Mouse (Mus musculus) midbrain, embryonic 11.5 days (tissue): ENCODE data around the gene Ppp1r13l. TPM values are rescaled to one million over a fixed set of nuclear protein-coding genes. Genes with fewer than 3 reads are reported as not detected.

Experiments
- ATAC-seq: fragments of 200-750 bp; cut with Nextera tagmentation; 2 replicates; pipeline ENCODE4 v1.8.0; 2017; ENCODE audit warnings: moderate TSS enrichment, moderate library complexity; ENCODE audit not compliant: low FRiP score
- DNase-seq: peaks from one replicate; pipeline ENCODE4 v3.0.0; 2015; ENCODE audit warnings: low spot score; ENCODE audit errors: missing footprints
- H3K27ac ChIP-seq: fragments of 300-500 bp; sonication (generic); 2 replicates; pipeline ENCODE4 v1.5.1; 2014; ENCODE audit warnings: low read depth, low read length
- H3K27me3 ChIP-seq: fragments of 300-500 bp; sonication (generic); 2 replicates; pipeline ENCODE4 v1.6.1; 2014; ENCODE audit warnings: mild to moderate bottlenecking, low read length, moderate library complexity, mixed read lengths; ENCODE audit not compliant: control insufficient read depth, insufficient read depth
- H3K36me3 ChIP-seq: fragments of 300-500 bp; sonication (generic); 2 replicates; pipeline ENCODE4 v1.6.1; 2014; ENCODE audit warnings: mild to moderate bottlenecking, low read length, moderate library complexity, mixed read lengths; ENCODE audit not compliant: control insufficient read depth, insufficient read depth
- H3K4me1 ChIP-seq: fragments of 300-500 bp; sonication (generic); 2 replicates; pipeline ENCODE4 v1.6.1; 2014; ENCODE audit warnings: low read length; ENCODE audit not compliant: control insufficient read depth, insufficient read depth
- H3K4me2 ChIP-seq: fragments of 300-500 bp; sonication (generic); 2 replicates; pipeline ENCODE4 v1.6.1; 2014; ENCODE audit warnings: mild to moderate bottlenecking, moderate library complexity
- H3K4me3 ChIP-seq: fragments of 300-500 bp; sonication (generic); 2 replicates; pipeline ENCODE4 v1.5.1; 2014; ENCODE audit warnings: low read depth, low read length
- H3K9ac ChIP-seq: fragments of 300-500 bp; sonication (generic); 2 replicates; pipeline ENCODE4 v1.6.1; 2014; ENCODE audit warnings: low read length
- H3K9me3 ChIP-seq: fragments of 300-500 bp; sonication (generic); 2 replicates; pipeline ENCODE4 v1.6.1; 2016; ENCODE audit warnings: low read length; ENCODE audit not compliant: control insufficient read depth
- WGBS: fragments of 180-500 bp; shearing (Covaris S2); extraction: QIAGEN DNeasy Blood & Tissue Kit; methylation state at CpG from one replicate; pipeline ENCODE4 v1.1.7; 2014; 5-methylcytosine and 5-hydroxymethylcytosine counted together
- polyA plus RNA-seq: library from polyadenylated mRNA; unstranded; fragments of >200 nt; fragmentation: Nextera tagmentation; extraction: Ambion mirVana; gene quantifications from 2 replicates; pipeline ENCODE4 v1.2.1, GENCODE M21; 2014

The Ppp1r13l gene
- polyA plus RNA-seq, 1 experiment from 2014 or later = 3.0 TPM

DNA sequence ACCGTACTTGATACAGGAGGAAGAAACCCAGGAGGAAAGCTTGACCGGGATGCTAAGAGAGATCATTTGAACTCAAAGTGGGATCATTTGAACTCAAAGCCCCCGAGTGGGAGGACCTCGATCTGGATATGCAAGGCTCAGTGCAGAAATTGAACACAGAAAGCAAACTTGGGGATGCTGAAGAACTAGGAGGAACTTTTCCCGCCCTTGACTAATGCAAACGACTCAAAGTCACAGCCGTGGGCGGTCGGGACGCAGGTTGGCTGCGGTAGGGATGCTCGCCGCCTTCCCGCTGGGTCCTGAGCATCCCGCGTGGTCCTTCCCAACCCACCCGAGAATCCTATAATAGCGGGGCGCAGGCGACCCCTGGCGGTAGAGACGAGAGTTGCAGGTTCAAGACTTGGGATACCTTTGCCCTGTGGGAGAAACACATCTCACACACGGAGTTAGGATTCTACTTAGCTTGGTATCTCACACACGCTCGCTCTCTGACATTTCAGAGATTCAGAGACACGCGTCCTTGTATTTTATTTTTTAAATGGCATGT is 17.0 kb upstream of the Ppp1r13l start:
- H3K36me3 ChIP-seq = no peaks in the 10 kb centered on the region
- peak overlapping the region; percentile 90 for H3K4me2 ChIP-seq
- peaks cover 4% of the 10 kb centered on the region; the same call in 1 of the 2 replicates for H3K27me3 ChIP-seq
- ATAC-seq (no peak), DNase-seq (peak; percentile 99)
- H3K9me3 ChIP-seq = no peaks in the 10 kb centered on the region
- peaks cover 17% of the 10 kb centered on the region for H3K4me1 ChIP-seq
- WGBS = under 1% methylated on average over 27 of the region's 27 CpGs
- H3K27ac ChIP-seq = no peak overlapping the region
- peak overlapping the region; percentile 48 for H3K4me3 ChIP-seq
- peak overlapping the region; percentile 61; the same call in 1 of the 2 replicates for H3K9ac ChIP-seq

DNA sequence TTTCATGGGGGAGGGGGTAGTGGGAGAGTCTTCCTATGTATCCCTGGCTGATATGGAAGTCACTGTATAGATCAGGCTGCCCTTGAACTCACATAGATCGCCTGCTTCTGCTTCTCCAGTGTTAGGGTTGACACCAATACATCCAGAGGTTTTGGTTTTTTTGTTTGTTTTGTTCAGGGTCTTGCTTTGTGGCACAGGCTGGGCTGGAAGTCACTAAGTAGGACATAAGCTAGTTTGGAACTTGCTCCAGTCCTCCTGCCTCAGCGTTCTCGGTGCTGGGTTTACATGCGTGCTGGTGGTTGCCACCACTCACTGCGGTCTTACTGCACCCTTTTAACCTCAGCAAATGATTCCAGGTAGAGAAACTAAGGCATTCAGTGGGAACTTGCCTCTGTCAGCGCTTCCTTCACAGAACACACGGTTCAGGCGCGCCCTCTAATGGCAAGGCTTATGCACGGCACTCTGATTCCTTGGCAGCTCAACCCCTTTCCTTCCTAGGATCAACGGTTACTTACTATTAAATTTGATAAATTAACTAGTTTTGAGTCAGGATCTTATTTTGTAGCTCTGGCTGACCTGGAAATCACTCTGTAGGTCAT is 16.2 kb upstream of the Ppp1r13l start:
- DNase-seq (peak; percentile 98), ATAC-seq (no peak)
- H3K36me3 ChIP-seq = no peaks in the 10 kb centered on the region
- 0 out of 2 replicates have a peak overlapping the region, but pooled peaks have one; percentile 90 for H3K4me2 ChIP-seq
- WGBS = 2% methylated on average over 11 of the region's 11 CpGs
- H3K9me3 ChIP-seq = no peaks in the 10 kb centered on the region
- H3K27me3 ChIP-seq = peaks cover 4% of the 10 kb centered on the region; the same call in 1 of the 2 replicates
- H3K4me1 ChIP-seq = peaks cover 17% of the 10 kb centered on the region
- no peak overlapping the region for H3K9ac ChIP-seq
- H3K4me3 ChIP-seq = no peak overlapping the region; the same call in 1 of the 2 replicates
- H3K27ac ChIP-seq = no peak overlapping the region

- ATAC-seq (peak; percentile 6), DNase-seq (no peak)
- Histone ChIP-seq H3K36me3 (peaks cover 3% of the 10 kb centered on the region), H3K9me3 (no peaks in the 10 kb centered on the region), H3K4me1 (peaks cover 17% of the 10 kb centered on the region), H3K27ac (no peak within 1 kb of the TSS), H3K4me2 (peak within 1 kb of the TSS; percentile 62), H3K27me3 (peaks cover 4% of the 10 kb centered on the region; the same call in 1 of the 2 replicates), H3K9ac (peak within 1 kb of the TSS; percentile 76), H3K4me3 (peak within 1 kb of the TSS; percentile 66)
- WGBS = 29% methylated on average over 12 of the region's 12 CpGs
These were observed 15.2 kb upstream of the Ppp1r13l start, which contains the start of gene Ercc1 for GRCm38 (mm10) chr7:19344237-19344847. TSS of gene Ercc1 (plus strand) at chr7:19344778.

- whole genome bisulfite sequencing = 0% methylated on average over 31 of the region's 31 CpGs
- Histone ChIP-seq H3K4me1 (peaks cover 17% of the 10 kb centered on the region), H3K9ac (peak overlapping the region; percentile 76), H3K4me2 (peak overlapping the region; percentile 62), H3K27me3 (peaks cover 4% of the 10 kb centered on the region; the same call in 1 of the 2 replicates), H3K36me3 (peaks cover 4% of the 10 kb centered on the region), H3K4me3 (peak overlapping the region; percentile 66), H3K9me3 (no peaks in the 10 kb centered on the region), H3K27ac (no peak overlapping the region)
- peak; percentile 99 for DNase-seq
- ATAC-seq = peak; percentile 95
These were observed 14.5 kb upstream of the Ppp1r13l start for GRCm38 (mm10) chr7:19344938-19345471.

GRCm38 (mm10) chr7:19349188-19349915 is 10.2 kb upstream of the Ppp1r13l start:
- Histone ChIP-seq H3K36me3 (peaks cover 23% of the 10 kb centered on the region), H3K4me2 (no peak overlapping the region), H3K9ac (no peak overlapping the region), H3K9me3 (no peaks in the 10 kb centered on the region), H3K4me1 (peaks cover 9% of the 10 kb centered on the region), H3K27me3 (no peaks in the 10 kb centered on the region), H3K27ac (no peak overlapping the region), H3K4me3 (no peak overlapping the region)
- peak; percentile 35 for DNase-seq
- WGBS = 90% methylated on average over 13 of the region's 13 CpGs
- ATAC-seq = no peak

DNA sequence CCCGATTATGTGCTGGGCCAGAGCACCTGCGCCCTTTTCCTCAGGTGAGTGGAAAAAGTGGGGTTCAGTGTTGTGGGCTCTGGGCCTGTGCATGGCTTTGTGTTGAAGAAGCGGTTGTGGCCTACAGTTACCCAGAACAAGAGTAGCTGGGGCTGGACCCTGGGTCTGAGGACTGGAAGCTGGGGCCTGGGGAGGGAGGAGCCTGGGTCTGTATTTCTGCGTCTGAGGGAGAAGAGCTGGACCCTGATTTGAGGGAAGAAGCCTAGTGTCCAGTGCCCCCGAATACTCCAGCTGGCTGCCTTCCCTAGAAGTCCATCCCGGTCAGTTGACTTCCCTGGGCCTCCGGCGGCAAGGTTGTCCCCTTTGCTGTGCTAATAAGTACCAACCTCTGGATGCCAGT is 9.3 kb upstream of the Ppp1r13l start:
- H3K27ac ChIP-seq = no peak overlapping the region
- H3K4me1 ChIP-seq = peaks cover 6% of the 10 kb centered on the region; the same call in 1 of the 2 replicates
- 95% methylated on average over 8 of the region's 8 CpGs for WGBS
- peaks cover 28% of the 10 kb centered on the region for H3K36me3 ChIP-seq
- ATAC-seq (no peak), DNase-seq (no peak)
- H3K9ac ChIP-seq = no peak overlapping the region
- no peaks in the 10 kb centered on the region for H3K9me3 ChIP-seq
- H3K4me2 ChIP-seq = no peak overlapping the region
- H3K27me3 ChIP-seq = no peaks in the 10 kb centered on the region
- no peak overlapping the region for H3K4me3 ChIP-seq

GRCm38 (mm10) chr7:19354991-19355390 is 4.6 kb upstream of the Ppp1r13l start:
- H3K9me3 ChIP-seq = no peaks in the 10 kb centered on the region
- peaks cover 29% of the 10 kb centered on the region for H3K36me3 ChIP-seq
- ATAC-seq (no peak), DNase-seq (no peak)
- no peak overlapping the region for H3K4me2 ChIP-seq
- H3K27me3 ChIP-seq = no peaks in the 10 kb centered on the region
- H3K27ac ChIP-seq = no peak overlapping the region
- no peak overlapping the region for H3K9ac ChIP-seq
- no peak overlapping the region for H3K4me3 ChIP-seq
- H3K4me1 ChIP-seq = peaks cover 9% of the 10 kb centered on the region
- WGBS = 95% methylated on average over 5 of the region's 5 CpGs

DNA sequence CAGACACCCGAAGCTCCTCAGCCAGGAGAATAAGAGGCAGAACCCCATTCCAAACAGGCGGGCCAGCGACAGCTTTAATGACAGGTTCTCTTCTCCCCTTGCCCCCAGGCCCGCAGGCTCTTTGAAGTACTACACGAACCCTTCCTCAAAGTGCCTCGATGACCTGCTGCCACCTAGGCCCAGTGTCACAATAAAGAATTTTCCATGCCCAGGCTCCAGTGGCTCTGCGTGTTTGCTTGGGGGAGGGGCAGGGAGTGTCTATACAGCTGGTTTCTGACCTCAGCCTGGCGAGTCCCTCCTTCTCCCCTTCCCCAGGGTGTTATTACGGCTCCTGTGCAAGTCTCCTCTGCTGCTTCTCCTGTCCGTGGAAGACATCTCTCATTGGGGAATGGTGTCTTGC is 3.2 kb upstream of the Ppp1r13l start:
- Histone ChIP-seq H3K27me3 (no peaks in the 10 kb centered on the region), H3K9me3 (no peaks in the 10 kb centered on the region), H3K4me1 (peaks cover 15% of the 10 kb centered on the region), H3K4me2 (no peak overlapping the region), H3K27ac (no peak overlapping the region), H3K4me3 (no peak overlapping the region), H3K9ac (no peak overlapping the region), H3K36me3 (peaks cover 19% of the 10 kb centered on the region)
- DNase-seq (peak; percentile 79), ATAC-seq (no peak)
- WGBS = 80% methylated on average over 10 of the region's 10 CpGs
